In genomic region chr7:118181123-118181522, GRCm38 (mm10) we compare ENCODE assay signal across 21 mouse cellular contexts. TPM values are rescaled to one million over a fixed set of nuclear protein-coding genes. Genes with fewer than 3 reads are reported as not detected.
DNase-seq lines count a peak whose midpoint lies in the region; ATAC-seq and TF ChIP-seq lines count a peak whose summit lies in the region.
"Had no signal": no experiment of that assay in that cellular context is flagged by ENCODE, and none has a peak within 500 bp of the region (broad histone marks: within the 10 kb centered on the region; RNA-seq: fewer than 3 reads in every experiment).

No protein-coding gene starts in this region.

- TF ChIP-seq POLR2A in heart, adult 2 months (IDR thresholded peaks at IDR 0.05; ENCODE audit: insufficient read depth, low read depth, low read length): no peak

- H3K27ac ChIP-seq in heart, adult 2 months: peak overlapping the region; percentile 27
- peak overlapping the region; percentile 52 for H3K27ac ChIP-seq in heart, postnatal 0 days (ENCODE audit: low read depth)
- H3K27ac ChIP-seq in liver, embryonic 16.5 days (ENCODE audit: low read length): no peak overlapping the region
- H3K27ac ChIP-seq in forebrain, postnatal 0 days (ENCODE audit: low read depth, low read length): no peak overlapping the region
- H3K27ac ChIP-seq: embryonic facial prominence, embryonic 15.5 days; forebrain, embryonic 10.5 days; gastrocnemius, adult 2 months; hindbrain, embryonic 15.5 days; intestine, embryonic 15.5 days; left cerebral cortex, adult 2 months; midbrain, embryonic 12.5 days; stomach, postnatal 0 days had no signal

- no peak for TF ChIP-seq CTCF in heart, adult 2 months (IDR thresholded peaks at IDR 0.05)
- TF ChIP-seq CTCF in heart, postnatal 0 days (IDR thresholded peaks at IDR 0.05; ENCODE audit: low read depth): no peak
- no peak for TF ChIP-seq CTCF in forebrain, postnatal 0 days (IDR thresholded peaks at IDR 0.05; ENCODE audit: low read depth)

- H3K4me3 ChIP-seq in heart, adult 2 months: no peak overlapping the region
- no peak overlapping the region for H3K4me3 ChIP-seq in heart, postnatal 0 days (ENCODE audit: low read depth, low read length)
- H3K4me3 ChIP-seq in liver, embryonic 16.5 days (ENCODE audit: low read depth, low read length): no peak overlapping the region
- H3K4me3 ChIP-seq in forebrain, postnatal 0 days (ENCODE audit: low read depth, low read length): no peak overlapping the region
- H3K4me3 ChIP-seq: embryonic facial prominence, embryonic 15.5 days; forebrain, embryonic 10.5 days; gastrocnemius, adult 2 months; hindbrain, embryonic 15.5 days; intestine, embryonic 15.5 days; left cerebral cortex, adult 2 months; midbrain, embryonic 12.5 days had no signal

- H3K4me2 ChIP-seq in heart, postnatal 0 days (ENCODE audit: low read depth, low read length): no peak overlapping the region
- H3K4me2 ChIP-seq in liver, embryonic 16.5 days (ENCODE audit: low read depth, low read length): no peak overlapping the region
- no peak overlapping the region for H3K4me2 ChIP-seq in forebrain, postnatal 0 days (ENCODE audit: low read depth)
- H3K4me2 ChIP-seq: embryonic facial prominence, embryonic 15.5 days; hindbrain, embryonic 15.5 days; intestine, embryonic 15.5 days; midbrain, embryonic 12.5 days had no signal

- H3K27me3 ChIP-seq in heart, adult 2 months (ENCODE audit: control insufficient read depth, insufficient read depth, low read length): no peaks in the 10 kb centered on the region
- no peaks in the 10 kb centered on the region for H3K27me3 ChIP-seq in heart, postnatal 0 days (ENCODE audit: control insufficient read depth, insufficient read depth, low read length)
- no peaks in the 10 kb centered on the region for H3K27me3 ChIP-seq in liver, embryonic 16.5 days (ENCODE audit: control insufficient read depth, insufficient read depth, low read depth, low read length)
- no peaks in the 10 kb centered on the region for H3K27me3 ChIP-seq in forebrain, postnatal 0 days (ENCODE audit: insufficient read depth, low read length)
- H3K27me3 ChIP-seq: CH12.LX; embryonic facial prominence, embryonic 15.5 days; hindbrain, embryonic 15.5 days; intestine, embryonic 15.5 days; midbrain, embryonic 12.5 days had no signal

- H3K9ac ChIP-seq in heart, adult 2 months (ENCODE audit: low read depth, low read length): no peak overlapping the region
- H3K9ac ChIP-seq in heart, postnatal 0 days (replicated peaks; ENCODE audit: low read depth, low read length): no peak overlapping the region
- no peak overlapping the region for H3K9ac ChIP-seq in liver, embryonic 16.5 days (ENCODE audit: low read depth, low read length)
- H3K9ac ChIP-seq in forebrain, postnatal 0 days: no peak overlapping the region
- H3K9ac ChIP-seq: embryonic facial prominence, embryonic 15.5 days; hindbrain, embryonic 15.5 days; intestine, embryonic 15.5 days; midbrain, embryonic 12.5 days had no signal

- DNase-seq in heart, adult 2 months: peak in 1 of 2 experiments; percentile 20
- DNase-seq in heart, postnatal 14 days: no peak
- peak; percentile 13 for DNase-seq in c-Kit-positive CD71-positive TER-119-negative erythroid progenitor cells, embryonic 14.5 days (ENCODE audit: low read depth)
- DNase-seq in heart, postnatal 0 days (ENCODE audit: low spot score): no peak
- DNase-seq in forebrain, postnatal 0 days: no peak
- no peak for DNase-seq in left cerebral cortex, postnatal 4 days
- no peak for DNase-seq in left cerebral cortex, postnatal 14 days (ENCODE audit: low spot score in 2 of 2)
- DNase-seq: cerebellum, postnatal 14 days; gastrocnemius, adult 2 months; layer of hippocampus, adult 9-11 months; lung, adult 2 months; right cerebral cortex, postnatal 4 days had no signal

- no peaks in the 10 kb centered on the region for H3K4me1 ChIP-seq in heart, adult 2 months (ENCODE audit: control insufficient read depth, insufficient read depth, low read length)
- H3K4me1 ChIP-seq in heart, postnatal 0 days (ENCODE audit: control insufficient read depth, insufficient read depth): peaks cover 7% of the 10 kb centered on the region
- H3K4me1 ChIP-seq in liver, embryonic 16.5 days (ENCODE audit: control insufficient read depth, low read depth, low read length): no peaks in the 10 kb centered on the region; the same call in 1 of the 2 replicates
- H3K4me1 ChIP-seq in forebrain, postnatal 0 days (ENCODE audit: insufficient read depth): no peaks in the 10 kb centered on the region
- H3K4me1 ChIP-seq: embryonic facial prominence, embryonic 15.5 days; forebrain, embryonic 10.5 days; hindbrain, embryonic 15.5 days; intestine, embryonic 15.5 days; midbrain, embryonic 12.5 days had no signal

- H3K9me3 ChIP-seq in heart, postnatal 0 days (replicated peaks; ENCODE audit: control insufficient read depth, low read length): no peaks in the 10 kb centered on the region
- no peaks in the 10 kb centered on the region for H3K9me3 ChIP-seq in liver, embryonic 16.5 days (replicated peaks; ENCODE audit: control insufficient read depth, low read length)
- H3K9me3 ChIP-seq in forebrain, postnatal 0 days (ENCODE audit: low read length): no peaks in the 10 kb centered on the region
- H3K9me3 ChIP-seq: embryonic facial prominence, embryonic 15.5 days; forebrain, embryonic 10.5 days; hindbrain, embryonic 15.5 days; intestine, embryonic 15.5 days; midbrain, embryonic 12.5 days had no signal

- 35% methylated on average over 3 of the region's 3 CpGs for WGBS in heart, adult 2 months
- 34% methylated on average over 3 of the region's 3 CpGs for WGBS in heart, postnatal 0 days
- 28% methylated on average over 3 of the region's 3 CpGs for whole genome bisulfite sequencing in liver, embryonic 16.5 days (ENCODE audit: insufficient replicate concordance)
- WGBS in forebrain, postnatal 0 days: 98% methylated on average over 3 of the region's 3 CpGs

- intact Hi-C loops in heart, adult 2 months (cut with DNase I): no loop called here
- intact Hi-C loops in heart, postnatal 14 days (cut with DNase I): loop anchor here (5.0 kb wide), 1 partner anchor 116 kb away; no protein-coding TSS in a partner anchor
- intact Hi-C loops in left cerebral cortex, postnatal 4 days (cut with DNase I): loop anchor here (5.0 kb wide), 1 partner anchor 34 kb away; no protein-coding TSS in a partner anchor
- intact Hi-C loops in left cerebral cortex, postnatal 14 days (cut with DNase I): no loop called here

- peak; percentile 27; the same call in 1 of the 2 replicates for ATAC-seq in heart, postnatal 0 days (ENCODE audit: insufficient read depth, low read depth)
- ATAC-seq in liver, embryonic 16.5 days (ENCODE audit: low read depth): peak; percentile 65
- no peak for ATAC-seq in forebrain, postnatal 0 days
- ATAC-seq: intestine, embryonic 15.5 days had no signal

- TF ChIP-seq EP300 in heart, adult 2 months (IDR thresholded peaks at IDR 0.05; ENCODE audit: insufficient read depth, low read depth, low read length): no peak
- TF ChIP-seq EP300 in heart, postnatal 0 days (IDR thresholded peaks at IDR 0.05; ENCODE audit: low read depth): no peak

- peaks cover 21% of the 10 kb centered on the region for H3K36me3 ChIP-seq in heart, adult 2 months (ENCODE audit: control insufficient read depth, insufficient read depth, low read length)
- H3K36me3 ChIP-seq in heart, postnatal 0 days (replicated peaks; ENCODE audit: control insufficient read depth, insufficient read depth, low read length): peaks cover 76% of the 10 kb centered on the region
- H3K36me3 ChIP-seq in liver, embryonic 16.5 days (ENCODE audit: control insufficient read depth, insufficient read depth): peaks cover 36% of the 10 kb centered on the region
- H3K36me3 ChIP-seq in forebrain, postnatal 0 days (ENCODE audit: insufficient read depth): peaks cover 51% of the 10 kb centered on the region

- no peaks in the 10 kb centered on the region for H3K79me2 ChIP-seq in heart, adult 2 months (replicated peaks; ENCODE audit: control insufficient read depth, insufficient read depth, low read length)

RNA-seq across cellular contexts. Expression of gene Arl6ip1, which starts 51.7 kb away (rescaled TPM):
- total RNA-seq in heart, adult 2 months (2021): 10 to 100 TPM; 26.1 to 28.9 TPM
- polyA plus RNA-seq in heart, adult 2 months (2012; rRNA removed): 21.3 and 54.5 TPM in 2 replicates
- total RNA-seq in heart, postnatal 14 days (2021): 10 to 100 TPM; 38.1 to 42.3 TPM
- 125 and 331 TPM in 2 replicates for total RNA-seq in heart, postnatal 0 days (2014; rRNA removed; ENCODE audit: low replicate concordance)
- polyA plus RNA-seq in heart, postnatal 0 days (2015; fragmentation: Nextera tagmentation; extraction: Ambion mirVana): 141 and 159 TPM in 2 replicates
- 283 and 300 TPM in 2 replicates for polyA plus RNA-seq in liver, embryonic 16.5 days (2015; fragmentation: Nextera tagmentation; extraction: Ambion mirVana)
- total RNA-seq in forebrain, postnatal 0 days (2014; rRNA removed): 292 and 386 TPM in 2 replicates
- 588 and 659 TPM in 2 replicates for polyA plus RNA-seq in forebrain, postnatal 0 days (2015; fragmentation: Nextera tagmentation; extraction: Ambion mirVana)
- 100 to 1,000 TPM; 177 to 189 TPM for total RNA-seq in left cerebral cortex, postnatal 4 days (2021)
- total RNA-seq in left cerebral cortex, postnatal 14 days (2021): 100 to 1,000 TPM; 239 to 272 TPM

Comparison
In these comparisons a context has a peak if more than half of its experiments do, and no peak if none do; other contexts are left out.
1. intact Hi-C loops: an anchor here in heart, postnatal 14 days (5.0 kb wide) and left cerebral cortex, postnatal 4 days (5.0 kb wide); none called in heart, adult 2 months and left cerebral cortex, postnatal 14 days.
2. H3K27ac ChIP-seq: peak in heart, adult 2 months (single experiment) and heart, postnatal 0 days (single experiment); none in liver, embryonic 16.5 days (single experiment) and forebrain, postnatal 0 days (single experiment).